Mouse (Mus musculus) megakaryocyte, embryonic 14.5 days (primary cell): ENCODE measurements around the gene Afg3l1.
"Not testable (repeated sequence)": the region's sequence is repeated elsewhere in the genome, so short reads cannot be mapped to it uniquely, and the experiment has no call there.

Source experiments
- FLI1 ChIP-seq: IDR thresholded peaks from 2 replicates; pipeline ENCODE4 v1.6.1; 2012; ENCODE audit warnings: low read length, inconsistent platforms, mixed read lengths
- GATA1 ChIP-seq: IDR thresholded peaks from 3 replicates; pipeline ENCODE4 v1.6.1; 2012; ENCODE audit warnings: mixed read lengths, low read length, inconsistent platforms, borderline replicate concordance

- not testable (repeated sequence) for TF ChIP-seq FLI1, GATA1
Observed at GRCm38 (mm10) chr8:123451747-123452146, 26.0 kb upstream of the Afg3l1 start.
